Mouse (Mus musculus) midbrain, embryonic 11.5 days (tissue): Measurements from ENCODE around the gene Gm20708. TPM values are rescaled to one million over a fixed set of nuclear protein-coding genes. Genes with fewer than 3 reads are reported as not detected.

Source experiments
- ATAC-seq: fragments of 200-750 bp; cut with Nextera tagmentation; 2 replicates; pipeline ENCODE4 v1.8.0; 2017; ENCODE audit warnings: moderate TSS enrichment, moderate library complexity; ENCODE audit not compliant: low FRiP score
- DNase-seq: peaks from one replicate; pipeline ENCODE4 v3.0.0; 2015; ENCODE audit warnings: low spot score; ENCODE audit errors: missing footprints
- H3K27ac ChIP-seq: fragments of 300-500 bp; sonication (generic); 2 replicates; pipeline ENCODE4 v1.5.1; 2014; ENCODE audit warnings: low read depth, low read length
- H3K27me3 ChIP-seq: fragments of 300-500 bp; sonication (generic); 2 replicates; pipeline ENCODE4 v1.6.1; 2014; ENCODE audit warnings: mild to moderate bottlenecking, low read length, moderate library complexity, mixed read lengths; ENCODE audit not compliant: control insufficient read depth, insufficient read depth
- H3K36me3 ChIP-seq: fragments of 300-500 bp; sonication (generic); 2 replicates; pipeline ENCODE4 v1.6.1; 2014; ENCODE audit warnings: mild to moderate bottlenecking, low read length, moderate library complexity, mixed read lengths; ENCODE audit not compliant: control insufficient read depth, insufficient read depth
- H3K4me1 ChIP-seq: fragments of 300-500 bp; sonication (generic); 2 replicates; pipeline ENCODE4 v1.6.1; 2014; ENCODE audit warnings: low read length; ENCODE audit not compliant: control insufficient read depth, insufficient read depth
- H3K4me2 ChIP-seq: fragments of 300-500 bp; sonication (generic); 2 replicates; pipeline ENCODE4 v1.6.1; 2014; ENCODE audit warnings: mild to moderate bottlenecking, moderate library complexity
- H3K4me3 ChIP-seq: fragments of 300-500 bp; sonication (generic); 2 replicates; pipeline ENCODE4 v1.5.1; 2014; ENCODE audit warnings: low read depth, low read length
- H3K9ac ChIP-seq: fragments of 300-500 bp; sonication (generic); 2 replicates; pipeline ENCODE4 v1.6.1; 2014; ENCODE audit warnings: low read length
- H3K9me3 ChIP-seq: fragments of 300-500 bp; sonication (generic); 2 replicates; pipeline ENCODE4 v1.6.1; 2016; ENCODE audit warnings: low read length; ENCODE audit not compliant: control insufficient read depth
- WGBS: fragments of 180-500 bp; shearing (Covaris S2); extraction: QIAGEN DNeasy Blood & Tissue Kit; methylation state at CpG from one replicate; pipeline ENCODE4 v1.1.7; 2014; 5-methylcytosine and 5-hydroxymethylcytosine counted together
- polyA plus RNA-seq: library from polyadenylated mRNA; unstranded; fragments of >200 nt; fragmentation: Nextera tagmentation; extraction: Ambion mirVana; gene quantifications from 2 replicates; pipeline ENCODE4 v1.2.1, GENCODE M21; 2014

Gm20708 gene
- polyA plus RNA-seq, 1 experiment from 2014 or later = 0.20 TPM

DNA sequence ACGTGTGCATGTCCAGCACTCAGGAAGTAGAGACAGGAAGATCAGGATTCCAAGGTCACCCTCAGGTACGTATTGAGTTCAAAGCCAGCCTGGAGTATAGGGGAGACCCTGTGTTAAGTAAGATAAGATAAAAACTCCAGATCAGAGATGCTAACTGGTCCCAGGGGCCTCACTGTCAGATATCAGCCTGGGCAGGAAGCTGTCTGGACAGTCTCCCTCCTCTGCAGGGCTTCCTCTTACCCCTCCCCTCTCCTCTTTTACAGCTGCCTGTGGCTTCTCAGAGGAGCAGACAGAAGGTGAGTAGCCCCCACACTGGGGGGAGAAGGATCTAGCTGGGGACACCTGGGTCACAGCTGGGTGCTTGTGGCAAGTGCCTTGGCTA lies 11.3 kb upstream of the Gm20708 start:
- no peak overlapping the region for H3K9ac ChIP-seq
- 48% methylated on average over 2 of the region's 2 CpGs for WGBS
- H3K36me3 ChIP-seq = no peaks in the 10 kb centered on the region
- H3K27me3 ChIP-seq = no peaks in the 10 kb centered on the region
- no peak overlapping the region for H3K27ac ChIP-seq
- no peak overlapping the region for H3K4me2 ChIP-seq
- no peak for DNase-seq
- ATAC-seq = no peak
- no peaks in the 10 kb centered on the region for H3K9me3 ChIP-seq
- no peaks in the 10 kb centered on the region for H3K4me1 ChIP-seq
- H3K4me3 ChIP-seq = no peak overlapping the region

DNA sequence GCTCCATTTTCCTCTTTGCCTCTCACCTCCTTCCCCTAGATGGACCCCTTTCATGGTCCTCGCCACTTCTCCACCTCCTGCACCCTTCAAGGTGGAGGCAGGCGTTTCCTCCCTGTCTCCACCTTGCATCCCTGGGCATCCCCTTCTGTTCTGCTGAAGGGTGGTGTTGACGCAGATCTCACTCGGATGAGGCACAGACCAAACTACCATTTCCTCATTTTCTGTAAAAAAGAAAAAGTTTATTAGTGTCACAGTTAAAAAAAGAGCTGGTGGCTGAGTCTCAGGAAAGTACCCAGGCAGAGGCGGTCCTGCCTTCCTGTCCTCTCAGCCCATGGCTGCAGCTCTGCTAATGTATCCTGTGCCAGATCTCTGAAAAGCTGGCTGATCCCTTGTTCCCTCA lies 10.3 kb upstream of the Gm20708 start:
- H3K4me3 ChIP-seq = no peak overlapping the region
- 71% methylated on average over 5 of the region's 5 CpGs for WGBS

DNA sequence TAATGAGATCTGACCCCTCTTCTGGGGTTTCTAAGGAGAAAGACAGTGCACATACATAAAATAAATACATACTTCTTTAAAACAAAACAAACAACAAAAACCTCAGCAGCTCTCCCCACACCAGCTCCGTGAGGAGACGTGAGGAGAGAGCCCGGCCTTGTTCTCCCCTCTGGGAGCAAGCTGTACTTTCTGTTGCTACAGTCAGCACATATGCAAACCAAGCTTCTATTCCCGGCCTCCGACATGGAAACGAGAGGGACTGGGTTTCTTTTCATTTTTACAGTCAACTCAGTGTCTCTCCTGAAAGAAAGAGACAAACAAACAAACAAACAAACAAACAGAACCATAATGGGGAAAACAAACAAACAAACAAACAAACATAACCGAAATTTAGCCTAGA lies 9.4 kb upstream of the Gm20708 start:
- Histone ChIP-seq H3K27ac (no peak overlapping the region), H3K4me1 (no peaks in the 10 kb centered on the region), H3K4me3 (no peak overlapping the region), H3K36me3 (no peaks in the 10 kb centered on the region), H3K4me2 (no peak overlapping the region), H3K9me3 (no peaks in the 10 kb centered on the region), H3K9ac (no peak overlapping the region), H3K27me3 (no peaks in the 10 kb centered on the region)
- 84% methylated on average over 7 of the region's 7 CpGs for WGBS
- ATAC-seq (no peak), DNase-seq (no peak)

More for the DNA sequence above, 10.3 kb upstream of the Gm20708 start:
- H3K9ac ChIP-seq = no peak overlapping the region
- no peaks in the 10 kb centered on the region for H3K9me3 ChIP-seq
- ATAC-seq (no peak), DNase-seq (no peak)
- no peaks in the 10 kb centered on the region for H3K4me1 ChIP-seq
- no peaks in the 10 kb centered on the region for H3K27me3 ChIP-seq
- H3K4me2 ChIP-seq = no peak overlapping the region
- no peaks in the 10 kb centered on the region for H3K36me3 ChIP-seq
- H3K27ac ChIP-seq = no peak overlapping the region

DNA sequence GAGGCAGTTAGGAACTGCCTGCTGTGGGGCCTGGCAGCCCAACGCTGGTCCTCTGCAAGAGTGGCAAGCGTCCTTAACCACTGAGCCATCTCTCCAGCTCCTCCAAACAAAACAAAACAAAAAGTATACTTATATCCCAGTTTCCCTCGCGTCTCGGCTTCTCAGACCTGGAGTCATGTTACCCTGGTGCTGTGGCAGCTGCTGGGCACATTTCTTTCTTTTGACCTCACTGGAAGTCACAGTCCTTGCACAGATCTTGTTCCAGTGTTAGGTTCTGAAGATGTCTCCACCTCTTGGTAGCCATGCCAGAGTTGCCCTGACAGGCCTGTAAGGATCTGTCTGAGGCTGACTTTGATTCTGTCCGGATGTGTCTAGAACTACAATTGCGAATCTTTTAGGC lies 7.8 kb upstream of the Gm20708 start:
- Histone ChIP-seq H3K27ac (no peak overlapping the region), H3K4me3 (no peak overlapping the region), H3K36me3 (no peaks in the 10 kb centered on the region), H3K27me3 (no peaks in the 10 kb centered on the region), H3K4me1 (no peaks in the 10 kb centered on the region), H3K9me3 (no peaks in the 10 kb centered on the region), H3K4me2 (no peak overlapping the region), H3K9ac (no peak overlapping the region)
- DNase-seq = no peak
- no peak for ATAC-seq
- whole genome bisulfite sequencing = 75% methylated on average over 7 of the region's 7 CpGs

DNA sequence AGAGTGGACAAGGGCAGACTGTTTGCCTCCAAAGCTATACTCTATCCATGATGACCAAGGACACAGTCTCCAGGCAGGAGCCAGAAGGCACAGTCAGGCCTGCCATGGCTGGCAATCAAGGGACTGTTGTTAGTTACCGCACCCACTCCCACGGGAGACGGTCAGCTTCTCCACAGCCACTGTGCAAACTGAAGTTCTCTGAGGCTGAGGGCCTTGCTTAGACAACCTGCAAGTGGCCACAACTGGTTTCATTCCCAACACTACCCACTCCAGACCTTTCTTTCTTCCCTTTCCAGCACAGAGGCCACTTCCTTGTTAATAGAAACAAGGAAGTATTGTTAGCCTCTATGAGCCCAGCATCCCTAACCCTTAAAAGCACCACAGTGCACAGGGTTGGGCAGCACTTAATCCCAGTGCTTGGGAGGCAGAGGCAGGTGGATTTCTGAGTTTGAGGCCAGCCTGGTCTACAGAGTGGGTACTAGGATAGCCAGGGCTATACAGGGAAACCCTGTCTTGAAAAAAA lies 6.2 kb upstream of the Gm20708 start:
- WGBS = 92% methylated on average over 3 of the region's 3 CpGs
- no peaks in the 10 kb centered on the region for H3K9me3 ChIP-seq
- H3K4me3 ChIP-seq = no peak overlapping the region
- no peaks in the 10 kb centered on the region for H3K27me3 ChIP-seq
- no peak overlapping the region for H3K9ac ChIP-seq
- H3K27ac ChIP-seq = no peak overlapping the region
- H3K4me2 ChIP-seq = no peak overlapping the region
- no peaks in the 10 kb centered on the region for H3K4me1 ChIP-seq
- H3K36me3 ChIP-seq = no peaks in the 10 kb centered on the region
- ATAC-seq (no peak), DNase-seq (no peak)

DNA sequence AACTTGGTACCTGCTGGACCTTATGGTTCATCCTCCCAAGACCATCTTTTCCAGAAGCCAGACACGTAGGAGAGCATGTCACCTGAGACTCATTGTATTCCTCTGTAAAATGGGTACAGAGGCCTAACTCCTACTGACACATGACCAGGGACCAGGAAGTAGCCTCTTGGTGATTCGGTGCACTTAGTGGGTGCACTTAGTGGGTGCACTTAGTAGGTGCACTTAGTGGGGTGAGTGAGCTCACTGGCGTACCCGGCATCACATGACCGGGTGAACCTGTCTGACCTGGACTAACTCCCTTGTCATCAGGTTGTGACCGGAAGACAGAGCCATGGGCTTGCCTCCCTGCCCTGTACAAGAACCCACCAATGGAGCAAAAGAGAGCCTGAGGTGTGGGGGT lies 2.7 kb upstream of the Gm20708 start:
- WGBS = 88% methylated on average over 6 of the region's 6 CpGs
- Histone ChIP-seq H3K27me3 (no peaks in the 10 kb centered on the region), H3K9ac (no peak overlapping the region), H3K36me3 (no peaks in the 10 kb centered on the region), H3K9me3 (no peaks in the 10 kb centered on the region), H3K27ac (no peak overlapping the region), H3K4me2 (no peak overlapping the region), H3K4me1 (peaks cover 15% of the 10 kb centered on the region), H3K4me3 (no peak overlapping the region)
- ATAC-seq (no peak), DNase-seq (no peak)

DNA sequence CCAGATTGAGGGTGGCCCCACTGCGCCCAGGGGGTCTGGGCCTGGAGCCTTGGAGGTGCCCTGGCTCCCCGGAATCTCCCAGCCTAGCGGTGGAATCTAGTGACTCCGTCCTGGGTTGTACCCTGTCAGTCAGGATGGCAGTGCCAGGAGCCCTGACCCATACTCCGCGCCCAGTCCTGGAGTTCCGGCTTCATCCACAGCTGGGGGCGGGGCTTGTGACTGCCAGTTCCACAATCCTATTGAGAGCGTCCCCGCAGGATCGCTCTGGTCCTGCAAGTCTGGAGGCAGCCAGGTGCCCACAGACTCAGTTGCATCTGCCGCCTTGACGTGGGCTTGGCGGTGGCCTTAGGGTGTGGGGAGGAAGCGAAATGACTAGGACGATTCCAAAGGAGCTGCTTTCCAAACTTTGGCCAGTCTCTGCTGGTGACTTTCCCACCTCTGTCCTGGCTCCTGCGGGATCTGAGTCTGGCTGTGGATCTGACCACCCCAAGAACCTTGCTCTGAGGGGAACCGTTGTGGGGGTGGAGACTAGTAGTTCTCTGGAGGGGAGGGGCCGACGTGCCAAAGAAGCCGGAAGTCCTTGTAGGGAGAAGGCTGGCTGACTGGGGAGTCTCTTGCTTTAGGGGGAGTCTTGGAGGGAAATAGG lies 1.1 kb downstream of the Gm20708 start:
- H3K4me1 ChIP-seq = peaks cover 15% of the 10 kb centered on the region
- peak overlapping the region; percentile 75 for H3K9ac ChIP-seq
- DNase-seq = peak; percentile 95
- peak overlapping the region; percentile 100 for H3K4me2 ChIP-seq
- WGBS = 2% methylated on average over 21 of the region's 21 CpGs
- peak overlapping the region; percentile 82 for H3K4me3 ChIP-seq
- H3K36me3 ChIP-seq = peaks cover 6% of the 10 kb centered on the region; the same call in 1 of the 2 replicates
- H3K9me3 ChIP-seq = no peaks in the 10 kb centered on the region
- H3K27me3 ChIP-seq = no peaks in the 10 kb centered on the region
- peak; percentile 86 for ATAC-seq
- no peak overlapping the region for H3K27ac ChIP-seq

DNA sequence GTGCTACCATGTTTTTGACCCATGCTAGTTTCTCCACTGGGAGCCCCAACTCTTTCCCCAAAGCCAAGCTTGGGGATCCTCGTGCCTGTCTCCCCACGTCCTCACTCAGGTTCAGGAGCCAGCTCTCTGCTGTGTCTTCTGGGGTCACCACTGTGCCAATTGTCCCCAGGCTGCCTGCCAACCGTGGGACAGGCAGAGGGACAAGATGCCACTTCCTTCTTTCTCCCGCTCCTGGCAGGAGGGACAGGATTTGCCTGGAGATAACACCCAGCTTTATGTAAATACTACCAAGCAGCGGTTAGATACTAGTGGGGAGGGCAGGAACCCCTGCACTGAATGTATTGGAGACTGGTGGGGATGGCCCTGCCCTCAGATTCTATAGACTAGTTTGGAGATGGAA lies 4.4 kb downstream of the Gm20708 start:
- H3K36me3 ChIP-seq = peaks cover 6% of the 10 kb centered on the region; the same call in 1 of the 2 replicates
- WGBS = 78% methylated on average over 5 of the region's 5 CpGs

DNA sequence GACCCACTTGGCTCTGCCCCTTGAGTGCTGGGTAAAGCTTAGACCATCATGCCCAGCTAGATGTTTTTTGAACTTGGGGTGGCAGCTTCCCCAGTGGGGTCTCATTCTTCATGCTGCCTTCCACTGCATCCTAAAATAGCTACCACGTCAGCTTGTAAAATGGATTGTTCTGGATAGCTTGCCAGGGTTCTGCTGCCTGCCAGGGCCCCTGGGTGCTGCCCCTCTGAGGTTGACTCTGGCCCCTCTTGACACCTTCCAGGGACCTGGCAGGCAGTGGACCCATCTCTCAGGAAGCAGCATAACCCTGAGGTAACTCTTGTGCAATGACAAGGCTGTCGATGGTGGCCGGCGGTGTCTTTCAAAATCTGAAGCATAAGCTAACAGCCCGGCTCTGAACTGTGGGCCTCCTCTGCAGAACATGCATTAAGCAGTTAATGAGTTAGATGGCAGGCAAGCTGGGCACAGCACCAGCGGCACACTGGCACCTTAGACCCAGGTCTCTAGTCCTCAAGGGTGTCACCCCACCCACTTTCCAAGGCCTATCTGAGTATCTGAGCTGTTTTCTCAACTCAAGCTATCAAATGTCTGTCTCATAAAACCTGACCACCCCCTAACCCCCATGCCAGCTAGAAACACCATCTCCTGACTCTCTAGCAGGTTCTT lies 5.4 kb downstream of the Gm20708 start:
- Histone ChIP-seq H3K27me3 (no peaks in the 10 kb centered on the region), H3K27ac (no peak overlapping the region), H3K4me3 (no peak overlapping the region), H3K4me2 (no peak overlapping the region), H3K36me3 (peaks cover 6% of the 10 kb centered on the region; the same call in 1 of the 2 replicates), H3K9me3 (no peaks in the 10 kb centered on the region), H3K4me1 (peaks cover 11% of the 10 kb centered on the region), H3K9ac (no peak overlapping the region)
- WGBS = 93% methylated on average over 6 of the region's 6 CpGs
- ATAC-seq = no peak
- no peak for DNase-seq

More for the DNA sequence above, 4.4 kb downstream of the Gm20708 start:
- Histone ChIP-seq H3K9me3 (no peaks in the 10 kb centered on the region), H3K4me2 (no peak overlapping the region), H3K4me3 (no peak overlapping the region), H3K27me3 (no peaks in the 10 kb centered on the region), H3K9ac (no peak overlapping the region), H3K27ac (no peak overlapping the region), H3K4me1 (peaks cover 15% of the 10 kb centered on the region)
- no peak for DNase-seq
- ATAC-seq = no peak
